Mouse (Mus musculus): ENCODE results near the gene Vegfa.

GRCm38 (mm10) chr17:46038906-46039305 is 6.7 kb upstream of the Vegfa start:
- TF ChIP-seq CTCF (IDR thresholded peaks at IDR 0.05; ENCODE audit: low read depth, low read length), result peak; percentile 56
- TF ChIP-seq POLR2A (IDR thresholded peaks at IDR 0.05; ENCODE audit: extremely low read depth, insufficient read depth, low read length), result no peak

Data from liver, adult 2 months (tissue).